Mouse (Mus musculus) G1E (cell line): Measurements from ENCODE around the gene Olfr801. TPM values are rescaled to one million over a fixed set of nuclear protein-coding genes. Genes with fewer than 3 reads are reported as not detected.

Source experiments
- ATAC-seq: 2 replicates; pipeline ENCODE4 v1.8.0; 2016; ENCODE audit warnings: mild to moderate bottlenecking; ENCODE audit not compliant: insufficient number of reproducible peaks, poor library complexity, low FRiP score, severe bottlenecking; ENCODE audit errors: extremely low read depth
- DNase-seq: peaks from one replicate; pipeline ENCODE4 v3.0.0; 2012; ENCODE audit warnings: low spot score
- H3K27me3 ChIP-seq: 2 replicates; pipeline ENCODE4 v1.6.1; 2012; ENCODE audit warnings: mild to moderate bottlenecking, low read length, inconsistent platforms; ENCODE audit not compliant: insufficient read depth
- H3K36me3 ChIP-seq: replicated peaks from 2 replicates; pipeline ENCODE3; 2012; ENCODE audit warnings: mild to moderate bottlenecking, inconsistent platforms
- H3K4me1 ChIP-seq: 2 replicates; pipeline ENCODE4 v1.6.1; 2012; ENCODE audit warnings: low read depth, low read length, inconsistent platforms, mixed read lengths; ENCODE audit not compliant: insufficient read depth
- H3K4me3 ChIP-seq: 2 replicates; pipeline ENCODE4 v1.5.1; 2012; ENCODE audit warnings: low read depth, mild to moderate bottlenecking, inconsistent platforms, low read length, moderate library complexity, mixed read lengths
- H3K9me3 ChIP-seq: replicated peaks from 2 replicates; pipeline ENCODE4 v1.6.1; 2012; ENCODE audit warnings: inconsistent platforms
- CTCF ChIP-seq: IDR thresholded peaks from 2 replicates; pipeline ENCODE4 v1.5.1; 2012; ENCODE audit warnings: low read depth, low read length, inconsistent platforms, mixed read lengths
- GATA1 ChIP-seq: IDR thresholded peaks from 2 replicates; pipeline ENCODE4 v1.6.1; 2012; ENCODE audit warnings: borderline replicate concordance, low read length, inconsistent platforms, mixed read lengths
- GATA2 ChIP-seq: IDR thresholded peaks from 2 replicates; pipeline ENCODE4 v1.6.1; 2012; ENCODE audit warnings: low read depth, low read length, inconsistent platforms, borderline replicate concordance
- POLR2AphosphoS5 ChIP-seq: IDR thresholded peaks from 2 replicates; pipeline ENCODE4 v1.6.1; 2012; ENCODE audit warnings: low read depth, low read length, inconsistent platforms; ENCODE audit not compliant: insufficient replicate concordance
- TAL1 ChIP-seq: conservative IDR thresholded peaks from 2 replicates; pipeline ENCODE4 v1.6.1; 2012; ENCODE audit warnings: low read depth, low read length, inconsistent platforms, mixed read lengths
- polyA plus RNA-seq: library from polyadenylated mRNA; stranded (reverse); fragments of >175 nt; gene quantifications from 2 replicates; pipeline ENCODE4 v1.2.3, GENCODE M21; 2012
- total RNA-seq, 2 experiments: library from RNA; stranded (forward) in 1 of 2; stranded (reverse) in 1 of 2; fragments of 200-1000 nt in 1 of 2; fragments of >200 nt in 1 of 2; fragmentation: Nextera tagmentation in 1 of 2; gene quantifications; 2 replicates each; pipeline ENCODE4 v1.2.3; 2014 to 2017

Olfr801 gene
- not detected in 2 replicates for total RNA-seq (2014; fragmentation: Nextera tagmentation)
- 0.06 and 0.16 TPM in 2 replicates for total RNA-seq (2017)
- not detected in 2 replicates for polyA plus RNA-seq

DNA sequence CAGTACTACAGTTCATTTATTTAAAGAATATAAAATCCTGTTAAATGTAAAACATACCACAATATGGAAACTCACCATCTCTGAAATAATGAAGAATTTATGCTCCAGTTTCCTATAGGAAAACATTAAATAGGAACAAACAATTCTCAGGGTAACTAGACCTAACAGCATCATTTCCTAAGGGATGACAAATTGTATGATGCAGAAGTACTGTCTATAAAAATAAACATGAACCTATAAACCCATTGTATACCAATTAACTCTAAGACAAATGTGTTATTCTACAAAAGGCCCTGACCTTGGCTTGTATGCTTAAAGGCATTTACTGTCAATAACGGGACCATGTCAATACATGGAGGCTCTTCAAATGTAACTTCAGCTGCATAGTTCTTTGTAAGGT, at the start of gene Olfr801:
Olfr801 (minus strand) TSS at position 101 of the 400 bp plus-strand sequence.
- ATAC-seq: no peak
- H3K9me3 ChIP-seq: no peaks in the 10 kb centered on the region
- no peaks in the 10 kb centered on the region for H3K36me3 ChIP-seq
- no peaks in the 10 kb centered on the region for H3K27me3 ChIP-seq
- H3K4me1 ChIP-seq: no peaks in the 10 kb centered on the region
- TF ChIP-seq GATA1 (no peak), GATA2 (no peak), POLR2AphosphoS5 (no peak), CTCF (no peak), TAL1 (no peak)
- no peak within 1 kb of the TSS for H3K4me3 ChIP-seq
- no peak for DNase-seq

GRCm38 (mm10) chr10:129702910-129703309, 29.2 kb upstream of the Olfr801 start, which contains the start of gene Olfr804:
Olfr804 (plus strand) TSS chr10:129703210.
- ATAC-seq (no peak), DNase-seq (no peak)
- Histone ChIP-seq H3K27me3 (no peaks in the 10 kb centered on the region), H3K9me3 (no peaks in the 10 kb centered on the region), H3K4me1 (no peaks in the 10 kb centered on the region), H3K36me3 (no peaks in the 10 kb centered on the region), H3K4me3 (no peak within 1 kb of the TSS)
- no peak for TF ChIP-seq GATA2
- TF ChIP-seq TAL1: no peak
- TF ChIP-seq POLR2AphosphoS5: no peak
- TF ChIP-seq GATA1: no peak
- TF ChIP-seq CTCF: no peak

DNA sequence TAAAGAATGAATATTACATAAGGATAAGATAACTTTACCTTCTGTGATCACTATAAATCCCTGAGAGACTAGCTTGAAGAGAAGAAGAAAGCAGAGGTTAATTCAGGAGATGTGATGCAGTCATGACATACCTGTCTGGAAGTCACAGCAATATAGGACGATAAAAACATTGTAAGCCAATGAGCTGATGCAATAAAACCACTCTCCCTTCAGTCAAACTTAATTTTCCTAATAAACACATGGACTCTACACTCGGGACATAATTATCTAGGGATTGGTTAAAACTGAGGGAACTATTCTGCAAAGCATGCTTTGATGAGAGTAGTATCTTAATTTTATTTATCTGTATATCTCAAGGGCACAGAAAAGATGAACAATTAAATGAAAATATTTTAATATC, 20.5 kb upstream of the Olfr801 start, which contains the start of gene Olfr803:
Olfr803 (minus strand) TSS at position 101 of the 400 bp plus-strand sequence.
- Histone ChIP-seq H3K27me3 (no peaks in the 10 kb centered on the region), H3K36me3 (no peaks in the 10 kb centered on the region), H3K4me1 (no peaks in the 10 kb centered on the region), H3K4me3 (no peak within 1 kb of the TSS), H3K9me3 (no peaks in the 10 kb centered on the region)
- ATAC-seq (no peak), DNase-seq (no peak)
- TF ChIP-seq POLR2AphosphoS5 (no peak), TAL1 (no peak), CTCF (no peak), GATA2 (no peak), GATA1 (no peak)

GRCm38 (mm10) chr10:129688069-129688468, 14.4 kb upstream of the Olfr801 start, which contains the start of gene Olfr802:
Olfr802 (minus strand) TSS chr10:129688169.
- TF ChIP-seq TAL1: no peak
- no peak for TF ChIP-seq GATA1
- no peak for TF ChIP-seq CTCF
- TF ChIP-seq POLR2AphosphoS5: no peak
- TF ChIP-seq GATA2: no peak

GRCm38 (mm10) chr10:129657394-129657793, 16.3 kb downstream of the Olfr801 start, which contains the start of gene Olfr800:
Olfr800 (plus strand) TSS chr10:129657694.
- ATAC-seq (no peak), DNase-seq (no peak)
- no peaks in the 10 kb centered on the region for H3K4me1 ChIP-seq
- no peak within 1 kb of the TSS for H3K4me3 ChIP-seq
- H3K9me3 ChIP-seq: no peaks in the 10 kb centered on the region
- TF ChIP-seq CTCF: no peak
- TF ChIP-seq GATA1: no peak
- TF ChIP-seq GATA2: no peak
- no peak for TF ChIP-seq TAL1
- no peak for TF ChIP-seq POLR2AphosphoS5
- no peaks in the 10 kb centered on the region for H3K27me3 ChIP-seq
- no peaks in the 10 kb centered on the region for H3K36me3 ChIP-seq

More at GRCm38 (mm10) chr10:129688069-129688468, 14.4 kb upstream of the Olfr801 start, which contains the start of gene Olfr802:
- Histone ChIP-seq H3K4me1 (no peaks in the 10 kb centered on the region), H3K9me3 (no peaks in the 10 kb centered on the region), H3K36me3 (no peaks in the 10 kb centered on the region), H3K4me3 (no peak within 1 kb of the TSS), H3K27me3 (no peaks in the 10 kb centered on the region)
- DNase-seq: no peak
- ATAC-seq: no peak

DNA sequence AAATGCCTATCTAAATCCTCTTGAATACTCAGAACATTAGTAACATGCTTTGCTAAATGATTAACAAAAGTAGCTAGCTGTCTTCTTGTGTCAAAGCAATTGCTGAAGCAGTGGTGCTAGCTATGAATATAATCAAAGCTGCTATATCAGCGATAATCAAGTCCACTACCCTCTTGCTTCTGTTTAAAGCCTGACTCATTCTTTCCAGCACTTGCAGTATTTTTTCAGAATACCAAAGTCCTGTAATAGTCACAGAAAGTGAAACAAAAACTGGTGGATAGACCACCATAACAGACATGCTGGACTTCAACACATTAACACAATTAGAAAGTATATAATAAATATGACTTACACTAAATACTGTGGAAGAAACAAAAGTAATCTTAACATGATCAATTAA, 21.9 kb downstream of the Olfr801 start:
- ATAC-seq (no peak), DNase-seq (no peak)
- Histone ChIP-seq H3K4me3 (no peak overlapping the region), H3K36me3 (no peaks in the 10 kb centered on the region), H3K4me1 (no peaks in the 10 kb centered on the region), H3K27me3 (no peaks in the 10 kb centered on the region), H3K9me3 (no peaks in the 10 kb centered on the region)
- TF ChIP-seq POLR2AphosphoS5 (no peak), GATA2 (no peak), GATA1 (no peak), TAL1 (no peak), CTCF (no peak)
